7 mouse cellular contexts compared by ENCODE assay signal in genomic region chr6:87183159-87183558, GRCm38 (mm10).
DNase-seq lines count a peak whose midpoint lies in the region; TF ChIP-seq lines count a peak whose summit lies in the region.

No protein-coding gene starts in this region.

- H3K4me1 ChIP-seq in thymus, adult 2 months (replicated peaks; ENCODE audit: control insufficient read depth, insufficient read depth, low read length) = peaks cover 17% of the 10 kb centered on the region

- peak; percentile 95 for DNase-seq in NIH3T3 (ENCODE audit: low read depth)
- DNase-seq in adrenal gland, postnatal 36 days = peak; percentile 67 to 70
- peak; percentile 49 for DNase-seq in heart, adult 8-10 months (ENCODE audit: low spot score)
- peak; percentile 61 to 70 for DNase-seq in layer of hippocampus, adult 2 months (ENCODE audit: low spot score in 2 of 2)
- DNase-seq in lung, postnatal 4 days = peak; percentile 62 to 65
- no peak for DNase-seq in thymus, postnatal 4 days
- no peak for DNase-seq in thymus, adult 2 months

- H3K27me3 ChIP-seq in thymus, adult 2 months (ENCODE audit: control insufficient read depth, insufficient read depth, low read length) = no peaks in the 10 kb centered on the region

- 0 out of 2 replicates have a peak overlapping the region, but pooled peaks have one; percentile 39 for H3K27ac ChIP-seq in layer of hippocampus, adult 2 months
- H3K27ac ChIP-seq in thymus, adult 2 months (ENCODE audit: control insufficient read depth, insufficient read depth, low read length) = no peak overlapping the region

- no peak overlapping the region for H3K4me3 ChIP-seq in layer of hippocampus, adult 2 months
- no peak overlapping the region for H3K4me3 ChIP-seq in thymus, adult 2 months (ENCODE audit: control insufficient read depth, insufficient read depth, low read length)

- 57% methylated on average over 8 of the region's 8 CpGs for WGBS in thymus, adult 2 months

- H3K36me3 ChIP-seq in thymus, adult 2 months (ENCODE audit: control insufficient read depth, insufficient read depth, low read length) = no peaks in the 10 kb centered on the region

- no peak for TF ChIP-seq POLR2A in thymus, adult 2 months (IDR thresholded peaks at IDR 0.05; ENCODE audit: control insufficient read depth, extremely low read depth, insufficient read depth, low read length, poor library complexity)

- no peak for TF ChIP-seq CTCF in layer of hippocampus, adult 2 months (conservative IDR thresholded peaks at IDR 0.05)
- TF ChIP-seq CTCF in thymus, adult 2 months (IDR thresholded peaks at IDR 0.05; ENCODE audit: borderline replicate concordance, control insufficient read depth, extremely low read depth, insufficient read depth, low read length, poor library complexity) = no peak

Comparison
In these comparisons a context has a peak if more than half of its experiments do, and no peak if none do; other contexts are left out.
1. DNase-seq: peak in NIH3T3 (single experiment), adrenal gland, postnatal 36 days (2 of 2), heart, adult 8-10 months (single experiment), layer of hippocampus, adult 2 months (2 of 2) and lung, postnatal 4 days (2 of 2); none in thymus, postnatal 4 days (single experiment) and thymus, adult 2 months (single experiment).